Mouse (Mus musculus): ENCODE measurements around the gene Krtap13.
A peak's percentile ranks its signal among the peaks of the same experiment; 100 is the strongest.
"Not testable (repeated sequence)": the region's sequence is repeated elsewhere in the genome, so short reads cannot be mapped to it uniquely, and the experiment has no call there.

The Krtap13 gene

GRCm38 (mm10) chr16:88751535-88751934 lies at the start of gene Krtap13:
Gene Krtap13 (minus strand): TSS chr16:88751635.
- not testable (repeated sequence) for DNase-seq

GRCm38 (mm10) chr16:88786786-88787185 lies 35.4 kb upstream of the Krtap13 start:
- no peak for DNase-seq

DNA sequence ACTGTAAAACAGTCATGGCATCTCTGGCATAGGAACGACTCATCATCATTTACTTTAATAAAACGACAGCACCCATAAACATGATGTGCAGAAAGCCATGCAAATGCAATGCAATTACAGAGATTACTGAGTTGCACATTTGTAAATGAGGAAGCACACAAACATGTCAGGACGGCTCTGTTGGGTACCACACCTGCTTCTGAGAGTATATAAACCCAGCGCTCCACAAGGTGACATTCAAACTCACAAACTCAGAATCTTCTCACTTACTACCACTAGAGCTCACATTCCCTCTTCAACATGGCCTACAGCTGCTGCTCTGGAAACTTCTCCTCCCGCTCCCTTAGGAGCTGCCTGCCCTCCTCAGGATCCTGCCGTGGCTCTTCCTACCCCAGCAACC lies 26.2 kb upstream of the Krtap13 start, which contains the start of gene Gm5965:
Gene Gm5965 (plus strand): TSS at position 301 of the 400 bp plus-strand sequence.
- DNase-seq, result no peak

- DNase-seq, result no peak
Observed at GRCm38 (mm10) chr16:88774106-88774505, 22.7 kb upstream of the Krtap13 start, which contains the start of gene 2310057N15Rik. Gene 2310057N15Rik (minus strand): TSS chr16:88774206.

DNA sequence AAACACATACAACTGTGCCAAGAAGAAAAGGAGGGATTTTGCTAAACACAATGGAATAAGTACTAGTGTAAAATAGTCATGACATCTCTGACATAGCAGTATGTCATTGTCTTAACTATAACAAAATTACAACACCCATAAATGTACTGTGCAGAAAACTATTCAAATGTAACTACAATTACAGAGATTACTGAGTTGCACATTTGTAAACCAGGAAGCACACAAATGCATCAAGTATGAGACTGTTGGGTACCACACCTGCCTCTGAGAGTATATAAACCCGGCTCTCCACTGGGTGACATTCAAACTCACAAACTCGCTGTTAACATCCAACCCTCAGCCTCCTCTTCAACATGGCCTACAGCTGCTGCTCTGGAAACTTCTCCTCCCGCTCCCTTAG lies 7.1 kb upstream of the Krtap13 start, which contains the start of gene 2310034C09Rik:
Gene 2310034C09Rik (plus strand): TSS at position 301 of the 400 bp plus-strand sequence.
- not testable (repeated sequence) for DNase-seq

DNA sequence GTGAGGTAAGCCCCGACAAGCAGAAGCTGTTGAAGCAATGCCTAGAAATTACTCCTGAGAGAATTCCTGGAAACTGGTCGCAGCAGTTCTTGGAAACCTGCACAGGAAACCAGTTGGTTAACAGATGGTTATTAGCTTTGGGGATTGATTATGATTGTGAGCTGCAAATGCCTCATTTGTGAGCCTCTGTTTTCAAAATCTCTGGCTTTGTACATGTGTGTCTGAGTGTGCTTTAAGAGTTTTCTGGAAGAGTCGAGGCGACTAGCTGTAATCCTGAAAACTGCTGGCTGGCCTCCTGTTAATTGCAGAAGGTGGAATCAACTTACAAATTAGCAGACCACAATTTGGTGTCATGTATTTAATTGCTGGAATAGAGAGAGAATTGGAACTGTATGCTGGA lies 3.5 kb downstream of the Krtap13 start:
- no peak for DNase-seq

GRCm38 (mm10) chr16:88744750-88745340 lies 6.6 kb downstream of the Krtap13 start:
- peak in 1 of 2 experiments; percentile 10 for DNase-seq

- no peak for DNase-seq
Observed at GRCm38 (mm10) chr16:88735391-88735790, 16.0 kb downstream of the Krtap13 start.

GRCm38 (mm10) chr16:88728812-88729275 lies 22.6 kb downstream of the Krtap13 start, which contains the start of gene Krtap13-1:
Gene Krtap13-1 (plus strand): TSS chr16:88728862.
- DNase-seq, result no peak

DNA sequence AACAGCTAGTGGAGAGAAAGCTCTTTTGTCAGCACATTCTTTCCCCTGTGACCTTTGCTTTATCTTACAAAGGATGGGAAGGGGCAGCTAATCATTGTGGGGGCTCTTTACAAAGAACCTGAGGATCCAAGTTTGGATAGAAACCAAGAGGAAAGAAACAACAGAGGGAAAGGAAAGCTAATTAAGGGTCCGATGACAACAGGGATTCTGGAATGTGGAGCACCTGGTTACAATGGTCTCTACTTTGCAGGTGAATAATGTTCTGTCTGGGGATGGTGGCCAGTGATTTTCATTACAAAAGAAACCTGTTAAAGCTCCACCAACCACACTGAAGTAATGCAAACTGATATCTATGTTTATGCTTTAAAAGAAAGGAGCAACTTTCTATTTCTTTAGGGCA lies 31.4 kb downstream of the Krtap13 start:
- DNase-seq, result no peak

DNA sequence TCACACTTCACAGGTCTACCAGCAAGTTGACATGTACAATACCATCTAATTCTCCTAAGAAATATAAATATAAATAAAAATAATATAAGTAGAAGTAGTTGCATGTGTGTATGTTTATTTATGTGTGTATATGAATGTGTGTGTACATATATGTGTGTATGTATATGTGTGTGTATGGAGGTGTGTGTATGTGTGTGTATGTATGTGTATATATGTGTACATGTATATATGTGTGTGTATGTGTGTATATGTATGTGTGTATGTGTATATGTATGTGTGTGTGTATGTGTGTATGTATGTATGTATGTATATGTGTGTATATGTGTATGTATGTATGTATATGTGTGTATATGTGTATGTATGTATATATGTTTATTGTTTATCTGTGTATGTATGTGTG lies 34.9 kb downstream of the Krtap13 start:
- DNase-seq, result no peak

GRCm38 (mm10) chr16:88711245-88711644 lies 40.2 kb downstream of the Krtap13 start:
- no peak for DNase-seq

- peak in 1 of 2 experiments; percentile 27 for DNase-seq
Observed at GRCm38 (mm10) chr16:88710757-88711156, 40.7 kb downstream of the Krtap13 start.

DNA sequence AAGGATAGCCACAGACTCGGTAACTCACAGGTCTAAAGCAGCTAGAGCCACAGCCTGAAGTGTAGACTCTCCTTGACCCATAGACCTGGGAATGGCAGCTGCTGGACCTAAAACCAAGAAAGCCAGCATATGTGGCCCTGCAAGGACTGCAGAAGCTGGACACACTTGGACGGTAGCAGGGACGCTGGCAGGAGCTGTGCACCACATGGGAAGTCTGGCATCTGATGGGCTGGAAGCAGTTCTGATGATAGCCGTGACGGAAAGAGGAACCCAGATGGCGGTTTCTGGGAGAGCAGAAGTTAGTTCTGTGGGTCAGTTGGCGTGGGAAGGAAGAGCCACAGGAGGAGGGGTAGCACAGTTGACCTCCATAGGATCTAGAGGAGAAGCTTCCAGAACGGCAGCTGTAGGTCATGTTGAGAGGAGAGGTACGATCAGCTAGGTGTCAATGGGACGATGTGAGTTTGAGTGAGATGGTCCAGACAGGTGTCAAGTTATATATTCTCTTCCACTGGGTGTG lies 43.9 kb downstream of the Krtap13 start, which contains the start of gene 2310061N02Rik:
Gene 2310061N02Rik (minus strand): TSS at position 467 of the 517 bp plus-strand sequence.
- no peak for DNase-seq

DNA sequence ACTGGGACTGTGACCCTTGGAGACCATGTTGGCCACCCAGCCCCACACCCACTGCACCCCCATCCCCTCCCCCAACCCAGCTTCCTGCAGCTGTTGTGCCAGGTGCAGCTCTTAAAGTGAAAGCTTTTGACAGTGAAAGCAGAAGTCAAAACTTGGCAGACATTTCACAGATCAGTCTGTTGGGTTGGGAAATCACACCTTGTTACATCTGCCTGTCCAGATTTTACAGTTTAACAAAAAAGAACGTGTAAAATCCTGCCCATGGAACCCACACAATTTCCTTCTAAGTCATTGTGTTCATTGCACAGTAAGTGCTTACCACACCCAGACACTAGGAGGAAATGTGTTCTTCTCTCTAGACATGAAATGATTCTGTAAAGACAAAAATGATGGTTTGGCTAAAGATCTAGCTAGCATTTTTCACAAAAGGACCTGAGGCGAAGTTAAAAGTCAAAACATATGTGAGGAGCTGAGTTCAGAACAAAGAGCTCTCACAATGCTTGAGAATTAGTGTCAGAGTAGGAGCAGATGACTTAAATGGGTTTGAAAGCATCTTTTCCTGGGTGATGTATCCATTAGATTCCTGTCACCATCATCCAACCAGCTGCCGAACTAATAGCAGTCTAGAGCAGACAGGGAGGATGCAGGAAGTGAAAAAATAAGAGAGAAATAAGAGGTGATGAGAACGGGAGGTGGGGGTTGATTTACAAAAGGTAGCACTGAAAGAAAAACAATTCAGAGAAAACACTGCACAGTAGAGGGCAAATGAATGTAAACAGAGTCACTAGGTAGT lies 50.2 kb downstream of the Krtap13 start:
- peak in 1 of 2 experiments; percentile 8 for DNase-seq
